Mouse (Mus musculus) embryonic fibroblast, embryonic 13.5 days (primary cell): ENCODE data around the gene Zbed5.

Experiments used
- CTCF ChIP-seq: IDR thresholded peaks from 2 replicates; pipeline ENCODE4 v1.5.1; 2011; ENCODE audit warnings: mild to moderate bottlenecking, control low read depth, low read length, moderate library complexity, borderline replicate concordance; ENCODE audit not compliant: insufficient read depth
- POLR2A ChIP-seq: IDR thresholded peaks from 2 replicates; pipeline ENCODE4 v1.6.1; 2011; ENCODE audit warnings: low read depth, mild to moderate bottlenecking, control low read depth, low read length, moderate library complexity

- no peak for TF ChIP-seq CTCF
- TF ChIP-seq POLR2A = no peak
These were observed 23.8 kb downstream of the Zbed5 start for GRCm38 (mm10) chr5:129919320-129919719.
